Mouse (Mus musculus): Measurements from ENCODE around the gene Krtap10-4. TPM values are rescaled to one million over a fixed set of nuclear protein-coding genes. Genes with fewer than 3 reads are reported as not detected.
"Not testable (repeated sequence)": the region's sequence is repeated elsewhere in the genome, so short reads cannot be mapped to it uniquely, and the experiment has no call there.

The Krtap10-4 gene
- total and polyA plus RNA-seq, 2 experiments from 2014 or later, result not detected

DNA sequence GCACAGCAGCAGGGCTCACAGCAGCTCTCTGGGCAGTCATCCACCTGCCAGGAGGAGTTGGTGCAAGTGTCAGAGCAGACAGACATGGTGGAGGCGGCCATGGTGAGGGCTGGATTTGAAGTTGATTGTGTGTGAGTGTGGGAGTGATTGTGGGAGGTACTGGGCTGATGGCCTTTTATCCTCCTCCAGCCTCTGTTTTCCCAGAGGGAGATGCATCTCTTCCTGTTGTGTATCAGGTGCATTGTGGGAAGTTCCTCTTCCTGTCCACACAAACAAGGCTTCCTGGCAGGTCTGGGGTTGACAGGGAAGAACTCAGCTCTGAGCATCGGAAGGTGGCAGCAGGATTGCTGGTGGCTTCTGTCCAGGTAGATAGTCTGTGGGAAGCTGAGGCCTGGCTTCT lies 31.9 kb downstream of the Krtap10-4 start, which contains the start of gene Gm9639:
Gene Gm9639, minus strand, starts transcription at position 101 of the 400 bp plus-strand sequence.
- H3K9me3 ChIP-seq (ENCODE audit: low read length), result no peaks in the 10 kb centered on the region
- 42% methylated on average over 2 of the region's 2 CpGs for WGBS
- no peak for TF ChIP-seq CTCF (IDR thresholded peaks at IDR 0.05; ENCODE audit: low read depth)
- DNase-seq (ENCODE audit: low spot score) (no peak), ATAC-seq (no peak)
- no peaks in the 10 kb centered on the region for H3K4me1 ChIP-seq (ENCODE audit: insufficient read depth, low read length)
- H3K36me3 ChIP-seq (ENCODE audit: insufficient read depth, low read length), result no peaks in the 10 kb centered on the region
- H3K27me3 ChIP-seq (ENCODE audit: insufficient read depth, low read length), result no peaks in the 10 kb centered on the region
- no peak within 1 kb of the TSS for H3K27ac ChIP-seq
- H3K4me3 ChIP-seq (ENCODE audit: low read length), result no peak within 1 kb of the TSS
- H3K4me2 ChIP-seq (ENCODE audit: low read depth, low read length), result no peak within 1 kb of the TSS
- no peak within 1 kb of the TSS for H3K9ac ChIP-seq (replicated peaks; ENCODE audit: low read length)

DNA sequence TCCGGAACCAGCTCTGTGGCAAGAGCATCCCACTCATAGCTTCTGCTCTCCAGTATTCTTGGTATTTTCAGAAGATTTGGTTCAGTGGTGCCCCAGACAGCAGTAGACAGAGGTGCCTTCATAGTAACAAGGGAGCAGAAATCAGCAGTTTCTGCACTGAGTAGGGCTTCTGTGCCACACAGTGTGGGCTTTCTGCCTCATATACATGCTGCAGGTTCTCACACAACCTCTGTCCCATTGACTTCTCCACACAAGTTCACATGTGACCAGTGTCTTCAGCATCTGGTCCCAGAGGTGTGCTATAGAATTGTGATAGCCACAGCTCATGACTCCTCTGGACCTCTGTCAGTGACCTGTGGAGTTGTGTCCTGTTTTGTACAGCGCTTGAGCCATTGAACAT lies 38.3 kb downstream of the Krtap10-4 start:
- DNase-seq (ENCODE audit: low spot score) (no peak), ATAC-seq (no peak)
- H3K9me3 ChIP-seq (ENCODE audit: low read length), result no peaks in the 10 kb centered on the region
- no peaks in the 10 kb centered on the region for H3K36me3 ChIP-seq (ENCODE audit: insufficient read depth, low read length)
- no peak overlapping the region for H3K9ac ChIP-seq (replicated peaks; ENCODE audit: low read length)
- H3K27ac ChIP-seq, result no peak overlapping the region
- no peak overlapping the region for H3K4me3 ChIP-seq (ENCODE audit: low read length)
- 89% methylated on average over 2 of the region's 2 CpGs for WGBS
- H3K27me3 ChIP-seq (ENCODE audit: insufficient read depth, low read length), result no peaks in the 10 kb centered on the region
- H3K4me2 ChIP-seq (ENCODE audit: low read depth, low read length), result no peak overlapping the region
- TF ChIP-seq CTCF (IDR thresholded peaks at IDR 0.05; ENCODE audit: low read depth), result no peak
- H3K4me1 ChIP-seq (ENCODE audit: insufficient read depth, low read length), result no peaks in the 10 kb centered on the region

DNA sequence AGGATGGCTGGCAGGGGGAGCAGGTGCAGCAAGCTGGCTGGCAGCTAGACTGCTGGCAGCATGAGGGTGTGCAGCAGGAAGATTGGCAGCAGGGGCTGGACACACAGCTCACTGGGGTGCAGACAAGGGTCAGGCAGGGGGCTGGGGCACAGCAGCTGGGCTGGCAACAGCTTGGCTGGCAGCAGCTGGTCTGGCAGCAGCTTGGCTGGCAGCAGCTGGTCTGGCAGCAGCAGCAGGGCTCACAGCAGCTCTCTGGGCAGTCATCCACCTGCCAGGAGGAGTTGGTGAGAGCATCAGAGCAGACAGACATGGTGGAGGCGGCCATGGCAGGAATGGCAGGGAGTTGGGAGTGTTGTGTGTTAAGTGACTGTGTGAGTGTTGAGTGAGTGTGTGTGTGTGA lies 39.0 kb downstream of the Krtap10-4 start, which contains the start of gene Gm7137:
Gene Gm7137, minus strand, starts transcription at position 325 of the 400 bp plus-strand sequence.
- WGBS, result no CpG with 5 or more reads among the region's 1 CpGs
- not testable (repeated sequence) for H3K9ac ChIP-seq (replicated peaks; ENCODE audit: low read length); H3K4me1 ChIP-seq (ENCODE audit: insufficient read depth, low read length); H3K4me2 ChIP-seq (ENCODE audit: low read depth, low read length); H3K36me3 ChIP-seq (ENCODE audit: insufficient read depth, low read length); H3K27me3 ChIP-seq (ENCODE audit: insufficient read depth, low read length); H3K27ac ChIP-seq; ATAC-seq; H3K4me3 ChIP-seq (ENCODE audit: low read length); H3K9me3 ChIP-seq (ENCODE audit: low read length); DNase-seq (ENCODE audit: low spot score)

DNA sequence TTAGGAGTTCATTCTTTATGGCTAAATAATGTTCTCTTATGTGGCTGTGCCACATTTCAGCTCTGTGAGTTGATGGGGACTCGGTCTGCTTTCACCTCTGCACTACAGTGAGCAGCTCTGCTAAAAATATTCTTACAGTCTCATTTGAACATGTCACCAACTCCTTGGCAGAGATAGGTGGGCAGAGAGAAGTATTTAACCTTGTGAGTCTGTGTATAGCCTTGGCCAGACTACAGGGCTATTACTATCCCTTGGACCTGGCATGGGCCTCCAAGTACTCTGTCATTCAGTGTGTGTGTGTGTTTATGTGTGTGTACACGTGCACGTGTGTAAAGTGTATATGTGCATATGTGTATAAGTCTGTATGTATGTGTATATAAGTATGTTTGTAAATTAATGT lies 43.5 kb downstream of the Krtap10-4 start:
- not testable (repeated sequence) for DNase-seq (ENCODE audit: low spot score); H3K9me3 ChIP-seq (ENCODE audit: low read length); H3K9ac ChIP-seq (replicated peaks; ENCODE audit: low read length); ATAC-seq; H3K4me3 ChIP-seq (ENCODE audit: low read length); H3K36me3 ChIP-seq (ENCODE audit: insufficient read depth, low read length); H3K27me3 ChIP-seq (ENCODE audit: insufficient read depth, low read length); H3K4me2 ChIP-seq (ENCODE audit: low read depth, low read length); H3K27ac ChIP-seq; H3K4me1 ChIP-seq (ENCODE audit: insufficient read depth, low read length)
- WGBS, result 92% methylated on average over 1 of the region's 3 CpGs

DNA sequence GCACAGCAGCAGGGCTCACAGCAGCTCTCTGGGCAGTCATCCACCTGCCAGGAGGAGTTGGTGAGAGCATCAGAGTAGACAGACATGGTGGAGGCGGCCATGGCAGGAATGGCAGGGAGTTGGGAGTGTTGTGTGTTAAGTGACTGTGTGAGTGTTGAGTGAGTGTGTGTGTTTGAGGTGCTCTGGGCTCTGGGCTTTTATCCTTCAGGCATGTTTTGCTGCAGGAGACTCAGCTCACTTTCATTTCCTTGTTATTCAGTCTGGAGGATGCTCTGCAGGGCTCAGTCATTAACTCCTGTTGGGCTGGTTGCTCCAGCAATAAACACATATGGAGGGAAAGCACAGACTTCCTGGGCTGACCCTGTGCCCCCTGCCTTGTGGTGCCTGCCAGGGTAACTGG lies 44.5 kb downstream of the Krtap10-4 start, which contains the start of gene Gm3250:
Gene Gm3250, minus strand, starts transcription at position 101 of the 400 bp plus-strand sequence.
- H3K4me1 ChIP-seq (ENCODE audit: insufficient read depth, low read length); H3K9ac ChIP-seq (replicated peaks; ENCODE audit: low read length); H3K36me3 ChIP-seq (ENCODE audit: insufficient read depth, low read length); H3K9me3 ChIP-seq (ENCODE audit: low read length); H3K27me3 ChIP-seq (ENCODE audit: insufficient read depth, low read length); H3K27ac ChIP-seq; H3K4me2 ChIP-seq (ENCODE audit: low read depth, low read length); ATAC-seq; DNase-seq (ENCODE audit: low spot score); H3K4me3 ChIP-seq (ENCODE audit: low read length): not testable (repeated sequence)
- 80% methylated on average over 1 of the region's 1 CpGs for WGBS

DNA sequence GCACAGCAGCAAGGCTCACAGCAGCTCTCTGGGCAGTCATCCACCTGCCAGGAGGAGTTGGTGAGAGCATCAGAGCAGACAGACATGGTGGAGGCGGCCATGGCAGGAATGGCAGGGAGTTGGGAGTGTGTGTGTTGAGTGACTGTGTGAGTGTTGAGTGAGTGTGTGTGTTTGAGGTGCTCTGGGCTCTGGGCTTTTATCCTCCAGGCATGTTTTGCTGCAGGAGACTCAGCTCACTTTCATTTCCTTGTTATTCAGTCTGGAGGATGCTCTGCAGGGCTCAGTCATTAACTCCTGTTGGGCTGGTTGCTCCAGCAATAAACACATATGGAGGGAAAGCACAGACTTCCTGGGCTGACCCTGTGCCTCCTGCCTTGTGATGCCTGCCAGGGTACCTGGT lies 50.1 kb downstream of the Krtap10-4 start, which contains the start of gene Gm7138:
Gene Gm7138, minus strand, starts transcription at position 101 of the 400 bp plus-strand sequence.
- no CpG with 5 or more reads among the region's 1 CpGs for WGBS
- not testable (repeated sequence) for DNase-seq (ENCODE audit: low spot score); H3K4me2 ChIP-seq (ENCODE audit: low read depth, low read length); H3K4me3 ChIP-seq (ENCODE audit: low read length); H3K9ac ChIP-seq (replicated peaks; ENCODE audit: low read length); H3K27me3 ChIP-seq (ENCODE audit: insufficient read depth, low read length); H3K4me1 ChIP-seq (ENCODE audit: insufficient read depth, low read length); ATAC-seq; H3K27ac ChIP-seq; H3K36me3 ChIP-seq (ENCODE audit: insufficient read depth, low read length); H3K9me3 ChIP-seq (ENCODE audit: low read length)

Other genes with a start within 250 kb of the Krtap10-4 start
Only the 30 nearest of the 34 such genes appear.
- 45.1 and 48.3 TPM in 2 replicates for gene Ube2g2, start 204.8 kb downstream of the Krtap10-4 start, total RNA-seq (2014; rRNA removed)
- 65.8 and 73.8 TPM in 2 replicates for gene Ube2g2, start 204.8 kb downstream of the Krtap10-4 start, polyA plus RNA-seq (2015; fragmentation: Nextera tagmentation; extraction: Ambion mirVana)
- gene Tspear, start 140.5 kb downstream of the Krtap10-4 start, total RNA-seq (2014; rRNA removed), result 0.42 and 4.4 TPM in 2 replicates
- gene Tspear, start 140.5 kb downstream of the Krtap10-4 start, polyA plus RNA-seq (2015; fragmentation: Nextera tagmentation; extraction: Ambion mirVana), result 0.93 and 1.3 TPM in 2 replicates
- gene Gm19402, start 136.3 kb downstream of the Krtap10-4 start, total RNA-seq (2014; rRNA removed), result not detected in 2 replicates
- not detected in 2 replicates for gene Gm19402, start 136.3 kb downstream of the Krtap10-4 start, polyA plus RNA-seq (2015; fragmentation: Nextera tagmentation; extraction: Ambion mirVana)
- not detected in 2 replicates for gene Gm9508, start 129.9 kb downstream of the Krtap10-4 start, total RNA-seq (2014; rRNA removed)
- not detected in 2 replicates for gene Gm9508, start 129.9 kb downstream of the Krtap10-4 start, polyA plus RNA-seq (2015; fragmentation: Nextera tagmentation; extraction: Ambion mirVana)
- not detected in 2 replicates for gene Gm10272, start 120.5 kb downstream of the Krtap10-4 start, total RNA-seq (2014; rRNA removed)
- not detected in 2 replicates for gene Gm10272, start 120.5 kb downstream of the Krtap10-4 start, polyA plus RNA-seq (2015; fragmentation: Nextera tagmentation; extraction: Ambion mirVana)
- gene Gm10024, start 115.6 kb downstream of the Krtap10-4 start, total RNA-seq (2014; rRNA removed), result not detected in 2 replicates
- gene Gm10024, start 115.6 kb downstream of the Krtap10-4 start, polyA plus RNA-seq (2015; fragmentation: Nextera tagmentation; extraction: Ambion mirVana), result not detected in 2 replicates
- gene Gm10142, start 111.3 kb downstream of the Krtap10-4 start, total RNA-seq (2014; rRNA removed), result not detected in 2 replicates
- gene Gm10142, start 111.3 kb downstream of the Krtap10-4 start, polyA plus RNA-seq (2015; fragmentation: Nextera tagmentation; extraction: Ambion mirVana), result not detected in 2 replicates
- not detected in 2 replicates for gene Krtap12-1, start 106.5 kb downstream of the Krtap10-4 start, total RNA-seq (2014; rRNA removed)
- gene Krtap12-1, start 106.5 kb downstream of the Krtap10-4 start, polyA plus RNA-seq (2015; fragmentation: Nextera tagmentation; extraction: Ambion mirVana), result not detected in 2 replicates
- not detected in 2 replicates for gene Gm10100, start 100.6 kb downstream of the Krtap10-4 start, total RNA-seq (2014; rRNA removed)
- gene Gm10100, start 100.6 kb downstream of the Krtap10-4 start, polyA plus RNA-seq (2015; fragmentation: Nextera tagmentation; extraction: Ambion mirVana), result not detected in 2 replicates
- not detected in 2 replicates for gene Gm18596, start 84.5 kb downstream of the Krtap10-4 start, total RNA-seq (2014; rRNA removed)
- not detected in 2 replicates for gene Gm18596, start 84.5 kb downstream of the Krtap10-4 start, polyA plus RNA-seq (2015; fragmentation: Nextera tagmentation; extraction: Ambion mirVana)
- not detected in 2 replicates for gene Gm9736, start 75.7 kb downstream of the Krtap10-4 start, total RNA-seq (2014; rRNA removed)
- not detected in 2 replicates for gene Gm9736, start 75.7 kb downstream of the Krtap10-4 start, polyA plus RNA-seq (2015; fragmentation: Nextera tagmentation; extraction: Ambion mirVana)
- gene Gm3233, start 67.4 kb downstream of the Krtap10-4 start, total RNA-seq (2014; rRNA removed), result not detected in 2 replicates
- not detected in 2 replicates for gene Gm3233, start 67.4 kb downstream of the Krtap10-4 start, polyA plus RNA-seq (2015; fragmentation: Nextera tagmentation; extraction: Ambion mirVana)
- not detected in 2 replicates for gene Gm3238, start 55.8 kb downstream of the Krtap10-4 start, total RNA-seq (2014; rRNA removed)
- gene Gm3238, start 55.8 kb downstream of the Krtap10-4 start, polyA plus RNA-seq (2015; fragmentation: Nextera tagmentation; extraction: Ambion mirVana), result not detected in 2 replicates
- not detected in 2 replicates for gene Gm7138, start 50.2 kb downstream of the Krtap10-4 start, total RNA-seq (2014; rRNA removed)
- not detected in 2 replicates for gene Gm7138, start 50.2 kb downstream of the Krtap10-4 start, polyA plus RNA-seq (2015; fragmentation: Nextera tagmentation; extraction: Ambion mirVana)
- not detected in 2 replicates for gene Gm3250, start 44.6 kb downstream of the Krtap10-4 start, total RNA-seq (2014; rRNA removed)
- not detected in 2 replicates for gene Gm3250, start 44.6 kb downstream of the Krtap10-4 start, polyA plus RNA-seq (2015; fragmentation: Nextera tagmentation; extraction: Ambion mirVana)
- not detected in 2 replicates for gene Gm7137, start 38.9 kb downstream of the Krtap10-4 start, total RNA-seq (2014; rRNA removed)
- gene Gm7137, start 38.9 kb downstream of the Krtap10-4 start, polyA plus RNA-seq (2015; fragmentation: Nextera tagmentation; extraction: Ambion mirVana), result not detected in 2 replicates
- not detected in 2 replicates for gene Gm9639, start 32.0 kb downstream of the Krtap10-4 start, total RNA-seq (2014; rRNA removed)
- not detected in 2 replicates for gene Gm9639, start 32.0 kb downstream of the Krtap10-4 start, polyA plus RNA-seq (2015; fragmentation: Nextera tagmentation; extraction: Ambion mirVana)
- not detected in 2 replicates for gene Gm19668, start 28.0 kb downstream of the Krtap10-4 start, total RNA-seq (2014; rRNA removed)
- not detected in 2 replicates for gene Gm19668, start 28.0 kb downstream of the Krtap10-4 start, polyA plus RNA-seq (2015; fragmentation: Nextera tagmentation; extraction: Ambion mirVana)
- gene Gm9507, start 15.3 kb downstream of the Krtap10-4 start, total RNA-seq (2014; rRNA removed), result not detected in 2 replicates
- gene Gm9507, start 15.3 kb downstream of the Krtap10-4 start, polyA plus RNA-seq (2015; fragmentation: Nextera tagmentation; extraction: Ambion mirVana), result not detected in 2 replicates
- gene Gm2696, start 12.4 kb downstream of the Krtap10-4 start, total RNA-seq (2014; rRNA removed), result not detected in 2 replicates
- not detected in 2 replicates for gene Gm2696, start 12.4 kb downstream of the Krtap10-4 start, polyA plus RNA-seq (2015; fragmentation: Nextera tagmentation; extraction: Ambion mirVana)
- not detected in 2 replicates for gene Krtap10-10, start 8.9 kb upstream of the Krtap10-4 start, total RNA-seq (2014; rRNA removed)
- gene Krtap10-10, start 8.9 kb upstream of the Krtap10-4 start, polyA plus RNA-seq (2015; fragmentation: Nextera tagmentation; extraction: Ambion mirVana), result not detected in 2 replicates
- not detected in 2 replicates for gene Gm36176, start 19.7 kb upstream of the Krtap10-4 start, total RNA-seq (2014; rRNA removed)
- gene Gm36176, start 19.7 kb upstream of the Krtap10-4 start, polyA plus RNA-seq (2015; fragmentation: Nextera tagmentation; extraction: Ambion mirVana), result not detected in 2 replicates
- gene Gm10318, start 25.8 kb upstream of the Krtap10-4 start, total RNA-seq (2014; rRNA removed), result not detected in 2 replicates
- not detected in 2 replicates for gene Gm10318, start 25.8 kb upstream of the Krtap10-4 start, polyA plus RNA-seq (2015; fragmentation: Nextera tagmentation; extraction: Ambion mirVana)
- gene Gm3285, start 34.9 kb upstream of the Krtap10-4 start, total RNA-seq (2014; rRNA removed), result not detected in 2 replicates
- not detected in 2 replicates for gene Gm3285, start 34.9 kb upstream of the Krtap10-4 start, polyA plus RNA-seq (2015; fragmentation: Nextera tagmentation; extraction: Ambion mirVana)
- 27.8 and 31.4 TPM in 2 replicates for gene Lrrc3, start 75.4 kb upstream of the Krtap10-4 start, total RNA-seq (2014; rRNA removed)
- gene Lrrc3, start 75.4 kb upstream of the Krtap10-4 start, polyA plus RNA-seq (2015; fragmentation: Nextera tagmentation; extraction: Ambion mirVana), result 22.1 and 24.3 TPM in 2 replicates
- 6.5 and 9.1 TPM in 2 replicates for gene Trpm2, start 143.5 kb upstream of the Krtap10-4 start, total RNA-seq (2014; rRNA removed)
- gene Trpm2, start 143.5 kb upstream of the Krtap10-4 start, polyA plus RNA-seq (2015; fragmentation: Nextera tagmentation; extraction: Ambion mirVana), result 4.6 and 6.8 TPM in 2 replicates
- gene 1810043G02Rik, start 151.4 kb upstream of the Krtap10-4 start, total RNA-seq (2014; rRNA removed), result 72.0 and 75.7 TPM in 2 replicates
- 58.5 and 60.4 TPM in 2 replicates for gene 1810043G02Rik, start 151.4 kb upstream of the Krtap10-4 start, polyA plus RNA-seq (2015; fragmentation: Nextera tagmentation; extraction: Ambion mirVana)
- gene Pfkl, start 183.0 kb upstream of the Krtap10-4 start, total RNA-seq (2014; rRNA removed), result 183 and 208 TPM in 2 replicates
- 96.5 and 101 TPM in 2 replicates for gene Pfkl, start 183.0 kb upstream of the Krtap10-4 start, polyA plus RNA-seq (2015; fragmentation: Nextera tagmentation; extraction: Ambion mirVana)
- 0.63 TPM in 1 of 2 replicates, not detected in the other for gene Dnmt3l, start 214.9 kb upstream of the Krtap10-4 start, total RNA-seq (2014; rRNA removed)
- 0.13 and 0.44 TPM in 2 replicates for gene Dnmt3l, start 214.9 kb upstream of the Krtap10-4 start, polyA plus RNA-seq (2015; fragmentation: Nextera tagmentation; extraction: Ambion mirVana)
- 0.14 and 0.99 TPM in 2 replicates for gene Aire, start 216.5 kb upstream of the Krtap10-4 start, total RNA-seq (2014; rRNA removed)
- 0.05 and 0.30 TPM in 2 replicates for gene Aire, start 216.5 kb upstream of the Krtap10-4 start, polyA plus RNA-seq (2015; fragmentation: Nextera tagmentation; extraction: Ambion mirVana)

Data from hindbrain, postnatal 0 days (tissue).